Mouse (Mus musculus) left cerebral cortex, postnatal 25 days (tissue): ENCODE results near the gene Styxl1. TPM values are rescaled to one million over a fixed set of nuclear protein-coding genes. Genes with fewer than 3 reads are reported as not detected.
A peak's percentile ranks its signal among the peaks of the same experiment; 100 is the strongest.

Experiments used
- DNase-seq, 2 experiments: peaks; one replicate each; pipeline ENCODE4 v3.0.0; 2022; ENCODE audit warnings: low spot score in 2 of 2, mixed read lengths in 1 of 2
- intact Hi-C: fragments of 180-260 bp; cut with DNase I; formaldehyde crosslinking; loops from one replicate; pipeline ENCODE4 v1.15.1; 2025
- total RNA-seq, 2 experiments: library from RNA; stranded (reverse); gene quantifications; 2 replicates each; pipeline ENCODE4 v1.2.3; 2021

Styxl1 gene
- not detected for total RNA-seq

DNA sequence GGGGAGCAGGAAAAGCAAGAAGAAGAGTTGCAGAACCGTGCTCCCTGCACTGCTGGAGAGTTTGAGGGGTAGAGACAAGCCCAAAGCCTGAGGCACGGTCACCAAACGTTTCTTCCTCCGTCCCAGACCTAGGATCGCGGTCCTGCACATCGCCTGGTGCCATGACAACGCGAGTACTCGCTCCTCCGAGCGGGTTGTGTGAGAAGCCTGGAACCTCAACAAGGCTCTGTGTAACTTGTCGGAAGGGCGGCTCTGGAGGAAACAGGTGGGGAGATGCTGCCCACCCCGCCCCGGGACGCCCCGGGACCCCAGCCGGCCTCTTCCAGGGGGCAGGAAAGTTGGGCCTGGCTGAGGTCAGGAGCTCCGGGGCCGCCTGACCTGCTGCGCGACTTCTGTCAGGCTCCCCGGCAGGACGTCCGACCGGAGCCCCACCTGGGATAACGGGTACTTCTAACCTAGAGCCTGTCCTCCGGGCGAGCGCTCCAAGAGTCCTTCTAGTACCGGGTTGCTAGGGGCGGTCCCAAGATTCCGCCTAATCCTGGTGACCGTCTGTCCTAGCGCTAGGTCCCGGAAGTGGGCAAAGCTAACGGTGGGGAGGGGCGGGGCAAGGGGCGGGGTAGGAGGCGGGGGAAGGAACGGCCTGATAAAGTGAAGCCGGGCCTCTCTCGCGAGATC, at the start of gene Styxl1:
TSS of gene Styxl1 (minus strand) at position 590 of the 675 bp plus-strand sequence.
- intact Hi-C loops = loop anchor here (5.0 kb wide), 1 partner anchor 386 kb away; the partner anchor contains the start of gene Pom121
- DNase-seq = no peak

DNA sequence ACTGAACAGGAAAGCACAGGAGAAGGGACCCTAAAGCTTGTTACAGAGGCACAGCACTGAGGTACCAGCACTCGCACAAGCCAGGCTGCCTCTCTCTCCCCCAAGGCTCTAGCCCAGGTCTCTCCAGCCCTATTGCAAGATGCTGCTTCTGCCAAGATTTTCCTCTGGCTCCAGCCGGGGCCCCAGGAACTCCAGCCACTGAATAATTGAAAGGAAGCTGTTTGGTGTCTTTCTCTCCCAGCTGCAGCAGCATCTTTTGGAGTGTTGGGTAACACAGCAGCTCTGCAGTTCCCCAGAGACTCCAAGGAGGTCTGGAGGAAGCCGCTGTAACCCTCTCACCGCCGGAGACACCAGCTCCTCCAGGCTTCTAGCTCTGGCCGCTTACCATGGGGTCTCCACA, 48.0 kb upstream of the Styxl1 start:
- intact Hi-C loops = no loop called here
- no peak for DNase-seq

DNA sequence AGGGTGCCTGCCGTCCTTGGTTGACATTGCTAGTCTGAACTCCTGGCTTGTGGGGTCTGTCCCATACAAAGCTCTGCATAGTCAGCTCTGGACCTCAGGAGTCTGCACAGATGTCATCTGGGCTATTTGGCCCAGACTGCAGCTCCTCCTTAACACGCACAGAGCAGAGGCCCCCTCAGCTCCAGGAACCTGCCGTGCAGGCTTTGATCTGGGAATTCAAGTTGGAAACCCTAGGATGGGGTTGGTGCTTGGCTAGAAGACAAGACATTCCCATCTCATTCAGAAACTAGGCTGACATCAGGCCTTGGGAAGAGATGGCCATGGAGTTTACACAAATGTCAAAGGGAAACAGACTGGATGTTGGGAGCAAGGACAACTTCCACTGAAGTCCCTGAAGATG, 46.3 kb upstream of the Styxl1 start:
- DNase-seq = no peak
- intact Hi-C loops = no loop called here

DNA sequence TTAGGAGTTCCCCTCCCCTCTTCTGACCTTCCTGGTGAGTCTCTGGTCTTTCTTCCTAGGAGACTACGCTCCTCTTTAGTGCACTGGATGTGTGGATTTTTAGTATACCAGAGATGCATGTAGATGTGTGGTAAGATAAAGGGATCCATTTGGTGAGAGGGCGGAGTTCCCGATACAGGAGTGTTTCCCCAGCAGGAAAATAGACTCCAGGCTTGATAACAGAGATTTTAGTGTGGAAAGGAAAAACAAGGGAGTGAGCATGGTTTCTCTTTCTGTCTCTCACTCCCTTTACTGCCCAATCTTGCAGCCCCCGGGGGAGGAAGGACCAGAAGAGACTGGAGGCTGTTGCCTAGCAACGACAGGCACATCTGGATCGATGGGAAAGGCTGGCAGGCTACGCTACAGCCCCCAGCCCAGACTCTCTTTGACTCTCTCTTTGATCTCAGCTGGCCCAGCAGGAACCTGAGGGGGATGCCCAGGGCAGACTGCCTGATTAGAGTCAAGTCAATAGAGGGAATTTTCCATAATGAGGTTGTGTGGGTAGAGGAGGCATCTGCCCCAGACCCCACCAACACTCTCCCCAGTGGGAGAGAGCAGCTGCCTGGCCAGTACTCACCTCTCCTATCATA, 44.2 kb upstream of the Styxl1 start:
- intact Hi-C loops = no loop called here
- peak in 1 of 2 experiments; percentile 55 for DNase-seq

DNA sequence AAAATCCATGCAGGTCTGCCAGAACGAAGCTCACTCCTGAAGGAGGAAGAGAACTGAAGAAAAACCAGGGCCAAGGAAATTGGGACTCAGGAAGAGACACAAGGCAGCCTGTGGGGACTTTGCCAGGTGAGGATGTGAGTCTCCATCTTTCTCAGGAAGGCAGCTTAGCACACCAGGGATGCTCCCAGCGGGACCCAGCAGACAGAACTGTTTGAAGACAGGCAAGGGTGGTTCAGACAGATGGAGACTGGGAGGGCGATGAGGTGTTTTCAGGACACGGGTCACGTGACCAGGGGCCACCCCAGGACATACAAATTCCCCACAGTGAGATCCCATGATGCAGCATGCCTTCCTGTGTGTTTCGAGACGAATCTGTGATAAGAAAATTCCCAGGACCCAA, 40.3 kb upstream of the Styxl1 start:
- peak in 1 of 2 experiments; percentile 53 for DNase-seq

DNA sequence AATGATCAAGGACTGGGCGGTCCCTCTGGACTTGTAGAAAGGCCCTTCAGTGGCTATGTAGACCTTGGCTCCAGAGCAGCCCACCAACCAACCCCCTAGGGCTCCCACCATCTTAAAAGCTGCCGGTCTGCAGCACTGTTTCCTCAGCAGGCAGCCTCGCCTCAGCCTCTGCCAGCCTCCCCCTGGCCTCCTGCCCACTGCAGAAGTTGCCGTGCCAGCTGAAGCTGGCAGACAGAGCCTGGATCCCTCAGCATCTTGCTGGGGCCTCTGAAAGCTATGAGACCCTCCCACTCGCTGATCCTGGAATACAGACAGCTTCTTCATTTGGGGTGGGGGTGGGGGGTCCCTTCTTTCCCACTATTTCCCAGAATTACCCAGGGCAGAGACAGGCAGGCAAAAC, 34.8 kb upstream of the Styxl1 start:
- peak; percentile 54 to 84 for DNase-seq
- intact Hi-C loops = no loop called here

More for the DNA sequence above, 40.3 kb upstream of the Styxl1 start:
- intact Hi-C loops = no loop called here

DNA sequence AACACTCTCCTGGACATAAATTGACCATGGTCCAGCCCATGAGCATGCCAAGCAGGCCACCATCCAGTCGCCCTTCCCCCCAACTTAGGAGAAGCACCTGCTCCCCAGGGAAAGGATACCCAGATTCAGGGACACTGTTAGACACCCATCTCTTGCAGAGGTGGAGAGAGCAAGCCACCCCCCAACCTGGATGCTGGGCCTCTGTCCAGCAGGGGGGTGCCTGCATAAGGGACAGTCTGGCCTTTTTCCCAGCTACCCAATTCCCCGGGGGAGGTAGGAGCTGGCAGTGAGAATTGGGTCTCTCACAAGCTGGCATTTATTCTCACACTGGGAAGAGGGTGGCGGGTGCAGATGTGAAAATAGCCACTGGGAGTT, 29.1 kb upstream of the Styxl1 start:
- intact Hi-C loops = loop anchor here (1.0 to 2.0 kb wide), 2 partner anchors 27 to 44 kb away; no protein-coding TSS in a partner anchor
- DNase-seq = peak; percentile 43 to 74

DNA sequence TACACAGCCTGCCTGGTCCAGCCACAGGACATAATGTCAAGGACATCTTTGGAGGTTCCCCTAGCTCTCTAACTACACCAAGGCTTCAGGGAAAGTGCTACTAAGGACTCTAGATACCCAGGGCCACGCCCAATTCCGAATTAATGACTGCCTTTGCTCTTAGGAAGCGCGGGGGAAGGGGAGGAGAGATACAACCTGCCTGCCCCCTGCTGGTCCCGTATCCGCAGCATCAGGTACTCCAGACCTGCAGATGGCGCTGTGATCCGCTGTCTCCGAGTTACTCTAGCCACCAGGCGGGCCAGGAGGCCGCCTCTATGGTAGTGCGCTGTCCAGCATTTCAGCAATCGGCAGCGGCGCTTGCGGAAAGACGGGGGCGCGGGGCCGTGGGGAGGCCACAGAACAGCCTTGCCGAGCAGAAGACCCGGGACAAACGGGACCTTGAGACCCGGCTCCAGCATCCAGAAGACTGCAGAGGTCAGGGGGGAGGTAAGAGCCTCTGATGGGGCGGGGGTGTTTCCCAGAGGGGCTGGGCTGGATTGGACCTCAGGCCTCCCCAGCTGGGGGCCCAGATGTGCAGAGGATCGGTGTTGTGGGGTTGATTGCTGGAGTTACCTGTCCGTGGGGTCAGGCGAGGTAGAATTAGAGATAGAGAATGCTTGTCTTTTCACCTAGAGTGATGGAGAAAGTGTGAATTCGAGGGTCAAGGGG, 28.5 kb upstream of the Styxl1 start, which contains the start of gene Srrm3:
TSS of gene Srrm3 (plus strand) at position 336 of the 708 bp plus-strand sequence.
- intact Hi-C loops = loop anchor here (1.0 to 2.0 kb wide), 2 partner anchors 28 to 44 kb away; no protein-coding TSS in a partner anchor

DNA sequence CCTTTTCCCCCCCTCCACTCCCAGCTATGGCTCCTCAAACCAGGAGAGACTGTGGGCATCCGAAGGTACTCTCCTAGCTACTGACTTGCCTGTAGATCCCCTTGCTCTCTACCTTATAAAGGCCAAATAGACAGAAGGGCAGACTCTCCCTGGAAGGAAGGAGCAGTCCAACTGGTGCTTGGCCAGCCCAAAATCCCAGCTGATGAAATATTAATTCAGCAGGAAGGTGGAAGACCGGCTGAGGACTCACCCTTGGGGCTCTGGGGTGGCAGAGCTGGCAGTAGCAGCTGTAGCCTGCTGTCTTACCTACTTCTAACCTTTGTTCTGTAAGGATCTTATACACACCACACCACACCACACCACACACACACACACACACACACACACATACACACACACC, 26.6 kb upstream of the Styxl1 start:
- intact Hi-C loops = no loop called here
- DNase-seq = no peak

More for the DNA sequence above, 28.5 kb upstream of the Styxl1 start, which contains the start of gene Srrm3:
- peak; percentile 89 to 95 for DNase-seq

DNA sequence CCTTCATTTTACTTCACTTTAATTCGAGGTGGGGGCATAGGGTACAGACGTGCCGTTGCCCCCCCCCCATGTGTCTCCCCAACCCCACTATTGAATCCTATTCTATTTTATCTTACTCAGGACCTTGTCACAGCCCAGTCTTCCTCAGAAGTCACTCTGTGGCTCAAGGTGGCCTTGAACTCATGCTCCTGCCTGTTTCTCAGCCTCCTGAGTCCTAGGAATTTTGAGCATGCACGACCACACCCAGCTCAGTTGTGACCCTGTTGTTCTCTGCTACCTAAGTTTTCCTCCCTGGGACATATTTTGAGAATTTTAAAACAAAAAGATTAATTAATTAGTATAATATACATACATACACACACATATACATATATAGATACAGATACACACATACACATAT, 25.5 kb upstream of the Styxl1 start:
- DNase-seq = no peak
- intact Hi-C loops = no loop called here

DNA sequence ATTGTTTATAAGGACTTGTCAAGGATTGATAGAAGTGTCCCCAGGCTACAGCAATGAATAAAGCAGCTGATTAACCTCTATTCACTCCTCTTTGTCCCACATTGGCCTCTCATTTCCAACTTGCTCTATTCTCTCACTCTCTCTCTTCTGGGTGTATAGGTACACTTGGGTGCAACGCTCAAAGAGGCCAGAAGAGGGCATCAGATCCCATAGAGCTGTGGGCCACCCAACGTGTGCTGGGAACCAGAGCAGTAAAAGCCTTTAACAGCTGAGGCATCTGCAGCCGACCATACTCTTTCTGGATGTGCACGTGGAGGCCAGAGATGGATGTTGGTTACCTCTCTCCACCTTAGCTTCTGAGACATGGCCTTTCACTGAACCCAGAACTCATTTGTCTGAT, 24.9 kb upstream of the Styxl1 start:
- DNase-seq = no peak
- intact Hi-C loops = no loop called here

DNA sequence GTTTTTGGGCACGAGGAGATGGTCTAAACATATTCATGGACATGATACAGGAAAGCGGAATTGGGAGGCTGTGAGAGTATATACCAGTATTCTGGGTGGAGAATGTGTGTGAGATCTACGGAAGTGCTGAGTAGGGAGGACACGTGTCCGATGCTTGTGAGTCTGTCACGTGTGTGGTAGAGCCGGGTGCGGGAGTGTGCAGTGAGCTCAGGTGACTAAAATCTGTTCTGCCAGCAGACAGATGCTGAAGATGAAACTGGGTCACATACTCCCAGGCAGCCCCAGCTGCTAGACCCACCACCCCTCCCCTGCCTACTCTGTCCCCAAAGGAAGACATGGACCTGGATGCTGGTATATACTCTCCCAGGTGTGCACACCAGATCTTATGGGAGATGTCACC, 24.5 kb upstream of the Styxl1 start:
- peak; percentile 27 to 56 for DNase-seq
- intact Hi-C loops = no loop called here

DNA sequence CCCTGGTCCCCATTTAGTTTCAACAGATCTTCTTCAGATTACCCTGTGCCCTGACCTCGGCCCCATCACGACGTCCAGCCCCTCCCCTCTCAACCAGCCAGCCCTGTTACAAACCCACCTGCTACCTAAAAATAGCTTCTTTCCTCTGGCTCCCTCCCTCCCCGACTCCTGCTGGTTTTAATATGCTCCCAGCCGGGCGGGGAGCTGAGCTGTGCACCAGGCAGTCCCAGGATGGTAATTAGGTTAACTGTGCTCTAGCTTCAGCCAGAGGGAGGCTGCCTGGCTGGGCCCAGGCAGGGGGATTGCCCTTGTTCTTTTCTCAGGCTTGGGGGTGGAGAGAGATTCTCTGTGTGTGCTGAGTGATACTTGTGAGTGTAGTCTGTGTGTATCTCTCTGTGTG, 22.7 kb upstream of the Styxl1 start:
- DNase-seq = no peak
- intact Hi-C loops = no loop called here

DNA sequence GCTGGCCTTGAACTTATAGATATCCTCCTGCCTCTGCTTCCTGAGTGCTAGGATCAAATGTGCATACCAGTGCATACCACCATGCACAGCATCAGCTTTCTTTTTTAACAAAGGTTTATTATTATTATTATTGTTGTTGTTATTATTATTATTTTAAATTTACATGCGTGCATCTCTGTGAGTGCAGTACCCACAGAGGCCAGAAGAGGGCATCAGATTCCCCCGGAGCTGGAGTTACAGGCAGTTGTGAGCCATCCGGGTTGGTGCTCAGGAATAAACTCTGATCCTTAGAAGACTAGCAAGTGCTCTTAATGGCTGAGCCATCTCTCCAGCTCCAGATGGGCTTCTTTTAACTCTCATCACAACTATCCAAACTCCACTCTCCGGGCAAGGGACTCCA, 21.6 kb upstream of the Styxl1 start:
- intact Hi-C loops = no loop called here
- no peak for DNase-seq

DNA sequence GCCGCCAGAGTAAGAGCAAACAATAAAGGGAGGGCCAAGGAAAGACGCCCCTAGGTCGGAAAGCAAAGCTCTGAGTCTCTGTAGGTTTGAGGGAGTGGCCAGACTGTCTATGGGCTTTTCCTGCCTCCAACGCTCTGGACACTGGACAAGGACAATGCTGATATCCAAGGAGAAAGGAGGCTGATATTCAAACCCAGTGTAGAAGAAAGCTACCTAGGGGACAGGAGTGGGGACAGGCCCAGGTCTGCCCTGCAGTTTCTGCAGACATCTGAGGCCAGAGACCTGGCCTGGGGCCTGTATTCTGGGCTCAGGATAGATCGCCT, 16.6 kb upstream of the Styxl1 start:
- DNase-seq = no peak
- intact Hi-C loops = loop anchor here (1.0 kb wide), 1 partner anchor 60 kb away; no protein-coding TSS in a partner anchor

DNA sequence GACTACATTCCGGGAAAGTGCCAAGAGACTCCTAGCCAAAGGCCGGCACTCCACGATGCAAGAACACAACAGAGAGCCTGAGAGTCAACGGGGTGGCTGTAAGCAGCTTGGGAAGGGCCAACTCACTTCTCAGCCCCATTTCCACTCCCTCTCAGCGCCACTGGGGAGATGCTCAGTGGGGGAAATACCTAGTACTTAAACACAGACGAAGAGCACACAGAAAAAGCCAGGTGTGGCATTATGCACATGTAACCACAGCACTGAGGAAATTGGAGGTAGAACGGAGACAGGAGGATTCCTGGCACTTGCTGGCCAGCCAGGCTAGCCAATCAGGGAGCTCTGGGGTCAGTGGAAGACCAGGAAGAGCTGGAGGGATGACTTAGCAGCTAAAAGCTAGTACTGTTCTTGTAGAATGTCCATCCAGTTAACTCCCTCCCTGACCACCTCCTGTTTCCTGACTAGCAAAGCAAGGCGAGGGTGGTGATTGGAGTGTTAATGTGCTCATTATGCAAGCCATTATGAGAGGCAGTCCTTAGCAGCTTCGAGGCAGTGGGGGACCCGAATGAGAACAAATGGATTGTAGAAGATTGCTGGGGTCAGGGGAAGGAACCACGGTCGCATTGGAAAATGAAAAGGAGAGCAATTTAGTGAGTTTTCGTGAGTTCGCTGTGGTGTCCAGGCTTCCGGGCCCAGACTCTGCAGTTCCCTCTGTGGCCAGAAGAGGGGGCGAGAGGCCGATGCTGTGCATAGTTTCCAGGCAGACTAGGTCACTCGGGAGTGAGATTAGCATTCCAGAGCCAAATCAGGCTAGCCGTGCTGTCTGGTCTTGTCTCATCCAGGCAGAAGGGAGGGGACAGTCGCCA, 16.0 kb upstream of the Styxl1 start:
- peak; percentile 90 to 93 for DNase-seq
- intact Hi-C loops = loop anchor here (1.0 kb wide), 1 partner anchor 61 kb away; no protein-coding TSS in a partner anchor

DNA sequence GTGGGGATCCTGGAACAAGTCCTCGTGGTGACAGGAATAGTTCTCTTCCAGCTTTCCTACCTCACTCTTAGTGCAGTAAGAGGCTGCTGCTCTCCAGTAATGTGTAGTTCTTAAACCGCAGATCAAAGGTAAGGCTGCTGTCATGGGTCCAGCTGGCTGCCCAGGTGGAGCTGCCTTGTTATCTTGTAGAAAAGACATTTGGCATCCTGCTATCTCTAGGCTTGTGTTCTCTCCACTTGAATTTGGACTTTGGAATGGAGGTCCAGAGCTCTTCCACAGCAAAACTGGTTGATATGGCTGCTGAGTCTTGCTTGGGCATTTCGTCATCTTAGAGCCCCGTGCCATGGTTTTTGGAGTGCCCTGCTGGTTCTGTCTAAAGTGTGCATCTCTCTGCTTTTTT, 4.7 kb upstream of the Styxl1 start:
- no peak for DNase-seq

DNA sequence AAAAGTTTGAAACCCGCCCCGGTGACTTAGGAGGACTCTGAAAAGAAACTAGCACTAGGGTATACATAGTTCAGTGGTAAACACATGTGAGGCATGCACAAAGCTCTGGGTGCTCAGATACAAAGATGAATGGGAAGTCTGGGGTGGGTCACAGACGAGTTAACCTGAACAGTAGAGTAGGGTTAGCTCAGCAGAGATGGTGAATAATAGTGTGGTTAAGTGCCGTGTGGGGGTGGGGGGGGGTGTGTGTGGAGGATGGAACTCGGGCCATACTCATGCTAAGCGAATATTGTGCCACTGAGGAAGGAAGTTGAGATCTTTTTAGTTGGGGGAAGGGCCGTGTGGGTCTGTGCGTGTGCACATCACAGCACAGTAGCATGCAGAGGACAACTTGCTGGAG, 2.1 kb upstream of the Styxl1 start:
- intact Hi-C loops = no loop called here
- no peak for DNase-seq

More for the DNA sequence above, 4.7 kb upstream of the Styxl1 start:
- intact Hi-C loops = no loop called here
